Comparison of ENCODE assay signal across 25 mouse cellular contexts in the genomic region with DNA sequence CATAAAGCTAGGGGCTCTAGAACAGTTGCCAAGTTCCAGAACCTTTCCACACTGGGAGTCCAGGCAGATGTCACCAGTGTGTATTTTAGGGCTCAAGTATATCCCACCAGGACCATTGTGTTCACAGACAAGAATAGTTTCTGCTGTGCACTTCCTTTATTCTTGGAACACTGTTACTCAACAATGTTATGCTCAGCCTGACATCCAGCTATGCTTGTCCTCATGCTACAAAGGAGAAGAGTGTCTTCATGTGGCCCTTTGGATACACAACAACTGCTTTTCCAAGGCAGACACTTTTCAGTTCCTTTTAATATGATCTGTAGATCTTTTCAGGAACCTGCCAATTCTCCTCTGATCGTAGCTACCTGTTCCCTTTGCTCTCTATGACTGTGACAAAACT.
DNase-seq lines count a peak whose midpoint lies in the region; ATAC-seq and TF ChIP-seq lines count a peak whose summit lies in the region.
"Had no signal": no experiment of that assay in that cellular context is flagged by ENCODE, and none has a peak within 500 bp of the region (broad histone marks: within the 10 kb centered on the region; RNA-seq: fewer than 3 reads in every experiment).

No protein-coding gene starts in this region.

- no peak for TF ChIP-seq EP300 in liver, postnatal 0 days (IDR thresholded peaks at IDR 0.05; ENCODE audit: low read depth)
- no peak for TF ChIP-seq EP300 in stomach, postnatal 0 days (optimal IDR thresholded peaks at IDR 0.05)

- peak; percentile 19; the same call in 1 of the 2 replicates for TF ChIP-seq CTCF in liver, postnatal 0 days (IDR thresholded peaks at IDR 0.05; ENCODE audit: low read depth)
- TF ChIP-seq CTCF in stomach, postnatal 0 days (IDR thresholded peaks at IDR 0.05; ENCODE audit: low read depth): peak; percentile 33

- H3K9me3 ChIP-seq in liver, postnatal 0 days (ENCODE audit: low read length): no peaks in the 10 kb centered on the region
- no peaks in the 10 kb centered on the region for H3K9me3 ChIP-seq in stomach, postnatal 0 days (ENCODE audit: control insufficient read depth, low read length)
- H3K9me3 ChIP-seq: hindbrain, embryonic 10.5 days had no signal

- no peaks in the 10 kb centered on the region for H3K27me3 ChIP-seq in liver, postnatal 0 days (ENCODE audit: insufficient read depth, low read length)
- no peaks in the 10 kb centered on the region for H3K27me3 ChIP-seq in stomach, postnatal 0 days (ENCODE audit: control insufficient read depth, insufficient read depth, low read length)

- H3K4me3 ChIP-seq in liver, postnatal 0 days (ENCODE audit: low read depth, low read length): no peak overlapping the region
- H3K4me3 ChIP-seq in stomach, postnatal 0 days (ENCODE audit: low read depth, low read length): no peak overlapping the region
- H3K4me3 ChIP-seq: heart, adult 2 months; hindbrain, embryonic 10.5 days had no signal

- no peak overlapping the region for H3K4me2 ChIP-seq in liver, postnatal 0 days (ENCODE audit: low read depth, low read length)
- no peak overlapping the region for H3K4me2 ChIP-seq in stomach, postnatal 0 days (replicated peaks; ENCODE audit: low read depth)
- H3K4me2 ChIP-seq: heart, embryonic 11.5 days; hindbrain, embryonic 14.5 days had no signal

- DNase-seq in liver, postnatal 0 days: no peak
- no peak for DNase-seq in liver
- no peak for DNase-seq in stomach, postnatal 0 days (ENCODE audit: low spot score)
- DNase-seq in cerebellum, adult 11 months: no peak
- DNase-seq in adrenal gland, postnatal 14 days: no peak
- DNase-seq: adrenal gland, adult 8-10 months; adrenal gland, postnatal 36 days; cerebellum, adult 8-10 months; cerebellum, postnatal 10 days; cerebellum, postnatal 36 days; gastrocnemius, postnatal 25 days; heart, adult 2 months; heart, postnatal 10 days; heart, postnatal 36 days had no signal

- no peak overlapping the region for H3K27ac ChIP-seq in liver, postnatal 0 days (ENCODE audit: low read depth)
- no peak overlapping the region for H3K27ac ChIP-seq in stomach, postnatal 0 days (replicated peaks)
- H3K27ac ChIP-seq: heart, adult 2 months; hindbrain, embryonic 10.5 days; hindbrain, embryonic 14.5 days; hindbrain, postnatal 0 days had no signal

- no peak for ATAC-seq in liver, postnatal 0 days
- ATAC-seq in common myeloid progenitor, adult 5-6 weeks (replicated peaks; ENCODE audit: low read depth, poor library complexity, severe bottlenecking): peak; percentile 36; the same call in 1 of the 2 replicates
- ATAC-seq in granulocyte monocyte progenitor cell, adult 5-6 weeks (replicated peaks; ENCODE audit: poor library complexity, severe bottlenecking): peak; percentile 93
- ATAC-seq in stomach, postnatal 0 days (ENCODE audit: low FRiP score, low TSS enrichment): no peak
- ATAC-seq: activated CD4-positive, CD25-positive, alpha-beta regulatory T cell, adult 4 months; CD4-positive, CD25-positive, alpha-beta regulatory T cell, adult 4 months; forebrain, embryonic 14.5 days; hindbrain, postnatal 0 days; inflammation-experienced regulatory T-cells, adult 6 months; intestine, embryonic 16.5 days had no signal

- no peaks in the 10 kb centered on the region for H3K4me1 ChIP-seq in liver, postnatal 0 days (ENCODE audit: insufficient read depth)
- no peaks in the 10 kb centered on the region for H3K4me1 ChIP-seq in stomach, postnatal 0 days (replicated peaks; ENCODE audit: control insufficient read depth, insufficient read depth)
- H3K4me1 ChIP-seq: hindbrain, embryonic 10.5 days had no signal

- H3K36me3 ChIP-seq in liver, postnatal 0 days (replicated peaks; ENCODE audit: insufficient read depth, low read length): no peaks in the 10 kb centered on the region
- H3K36me3 ChIP-seq in stomach, postnatal 0 days (ENCODE audit: control insufficient read depth, insufficient read depth, low read length): no peaks in the 10 kb centered on the region
- H3K36me3 ChIP-seq: hindbrain, embryonic 10.5 days had no signal

- H3K9ac ChIP-seq in liver, postnatal 0 days (replicated peaks): no peak overlapping the region
- no peak overlapping the region for H3K9ac ChIP-seq in stomach, postnatal 0 days (ENCODE audit: low read length)
- H3K9ac ChIP-seq: hindbrain, embryonic 14.5 days had no signal

- 69% methylated on average over 1 of the region's 1 CpGs for WGBS in liver, postnatal 0 days (ENCODE audit: insufficient replicate concordance)
- WGBS in stomach, postnatal 0 days: 96% methylated on average over 1 of the region's 1 CpGs

Comparison
In these comparisons a context has a peak if more than half of its experiments do, and no peak if none do; other contexts are left out.
1. ATAC-seq: peak in common myeloid progenitor, adult 5-6 weeks (single experiment) and granulocyte monocyte progenitor cell, adult 5-6 weeks (single experiment); none in liver, postnatal 0 days (single experiment) and stomach, postnatal 0 days (single experiment).